Mouse (Mus musculus): ENCODE data around the gene Ppie. TPM values are rescaled to one million over a fixed set of nuclear protein-coding genes. Genes with fewer than 3 reads are reported as not detected.

Gene Ppie
- polyA plus RNA-seq, 1 experiment from 2014 or later = 112 TPM

DNA sequence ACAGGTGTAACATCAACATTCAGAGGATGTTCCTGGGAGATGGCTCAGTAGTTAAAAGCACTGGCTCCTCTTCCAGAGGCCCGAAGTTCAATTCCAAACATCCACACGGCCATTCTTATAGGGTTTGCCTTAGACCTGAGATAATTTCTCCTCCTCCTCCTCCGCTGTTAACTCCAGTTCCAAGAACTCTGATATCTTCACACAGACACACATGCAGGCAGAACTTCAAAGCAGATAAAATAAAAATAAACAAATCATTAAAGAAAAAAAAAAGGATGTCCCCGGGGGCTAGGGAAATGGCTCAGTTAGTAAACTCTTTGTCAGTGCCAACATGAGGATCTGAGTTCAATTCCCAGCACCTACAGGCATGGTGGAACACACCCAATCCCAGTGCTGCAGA lies 61.5 kb downstream of the Ppie start:
- H3K4me2 ChIP-seq (replicated peaks; ENCODE audit: low read depth, low read length) = no peak overlapping the region
- WGBS = 69% methylated on average over 4 of the region's 4 CpGs
- H3K9ac ChIP-seq (replicated peaks; ENCODE audit: low read length) = no peak overlapping the region
- H3K4me3 ChIP-seq (ENCODE audit: low read length) = no peak overlapping the region
- peaks cover 4% of the 10 kb centered on the region; the same call in 1 of the 2 replicates for H3K9me3 ChIP-seq (ENCODE audit: low read length)
- H3K27me3 ChIP-seq (ENCODE audit: insufficient read depth, low read length) = no peaks in the 10 kb centered on the region
- peaks cover 5% of the 10 kb centered on the region for H3K4me1 ChIP-seq (ENCODE audit: insufficient read depth, low read length)
- no peak for ATAC-seq (ENCODE audit: low FRiP score, low TSS enrichment)
- H3K36me3 ChIP-seq (ENCODE audit: insufficient read depth, low read length) = no peaks in the 10 kb centered on the region
- H3K27ac ChIP-seq (ENCODE audit: low read length) = no peak overlapping the region

Other genes starting within 250 kb of the Ppie start
- gene Mfsd2a, start 178.8 kb downstream of the Ppie start, polyA plus RNA-seq (2015; fragmentation: Nextera tagmentation; extraction: Ambion mirVana) = 3.1 and 3.4 TPM in 2 replicates
- 6.8 and 7.0 TPM in 2 replicates for gene Mycl, start 144.3 kb downstream of the Ppie start, polyA plus RNA-seq (2015; fragmentation: Nextera tagmentation; extraction: Ambion mirVana)
- gene Trit1, start 123.4 kb downstream of the Ppie start, polyA plus RNA-seq (2015; fragmentation: Nextera tagmentation; extraction: Ambion mirVana) = 18.1 and 21.5 TPM in 2 replicates
- gene Bmp8b, start 34.8 kb downstream of the Ppie start, polyA plus RNA-seq (2015; fragmentation: Nextera tagmentation; extraction: Ambion mirVana) = 0.17 and 0.26 TPM in 2 replicates
- gene Oxct2b, start 23.7 kb downstream of the Ppie start, polyA plus RNA-seq (2015; fragmentation: Nextera tagmentation; extraction: Ambion mirVana) = 0.12 TPM in 1 of 2 replicates, not detected in the other
- 1.3 and 1.7 TPM in 2 replicates for gene Hpcal4, start 43.3 kb upstream of the Ppie start, polyA plus RNA-seq (2015; fragmentation: Nextera tagmentation; extraction: Ambion mirVana)
- 0.25 and 0.28 TPM in 2 replicates for gene Nt5c1a, start 61.6 kb upstream of the Ppie start, polyA plus RNA-seq (2015; fragmentation: Nextera tagmentation; extraction: Ambion mirVana)
- 48.8 and 50.7 TPM in 2 replicates for gene Heyl, start 93.6 kb upstream of the Ppie start, polyA plus RNA-seq (2015; fragmentation: Nextera tagmentation; extraction: Ambion mirVana)
- 45.0 and 47.7 TPM in 2 replicates for gene Pabpc4, start 122.4 kb upstream of the Ppie start, polyA plus RNA-seq (2015; fragmentation: Nextera tagmentation; extraction: Ambion mirVana)
- 0.16 TPM in 1 of 2 replicates, not detected in the other for gene Oxct2a, start 183.7 kb upstream of the Ppie start, polyA plus RNA-seq (2015; fragmentation: Nextera tagmentation; extraction: Ambion mirVana)
- gene Bmp8a, start 203.3 kb upstream of the Ppie start, polyA plus RNA-seq (2015; fragmentation: Nextera tagmentation; extraction: Ambion mirVana) = 0.32 and 0.36 TPM in 2 replicates